Mouse (Mus musculus): ENCODE data around the gene Atp11b. TPM values are rescaled to one million over a fixed set of nuclear protein-coding genes. Genes with fewer than 3 reads are reported as not detected.

Gene Atp11b
- total RNA-seq (2017), result 131 to 143 TPM (median 136 TPM) in 3 replicates

GRCm38 (mm10) chr3:35753825-35754767 is at the start of gene Atp11b:
Gene Atp11b (plus strand): TSS chr3:35754106.
- ATAC-seq (replicated peaks; ENCODE audit: insufficient number of reproducible peaks, low FRiP score, low TSS enrichment, poor library complexity, severe bottlenecking), result peak; percentile 95

GRCm38 (mm10) chr3:35704328-35704613 is 49.6 kb upstream of the Atp11b start:
- ATAC-seq (replicated peaks; ENCODE audit: insufficient number of reproducible peaks, low FRiP score, low TSS enrichment, poor library complexity, severe bottlenecking), result no peak

- no peak for ATAC-seq (replicated peaks; ENCODE audit: insufficient number of reproducible peaks, low FRiP score, low TSS enrichment, poor library complexity, severe bottlenecking)
Measured at GRCm38 (mm10) chr3:35719531-35720205, 34.2 kb upstream of the Atp11b start.

- ATAC-seq (replicated peaks; ENCODE audit: insufficient number of reproducible peaks, low FRiP score, low TSS enrichment, poor library complexity, severe bottlenecking), result peak; percentile 89
Measured at GRCm38 (mm10) chr3:35720801-35721200, 33.1 kb upstream of the Atp11b start.

- ATAC-seq (replicated peaks; ENCODE audit: insufficient number of reproducible peaks, low FRiP score, low TSS enrichment, poor library complexity, severe bottlenecking), result no peak
Measured at GRCm38 (mm10) chr3:35721818-35722446, 32.0 kb upstream of the Atp11b start.

GRCm38 (mm10) chr3:35722811-35723210 is 31.1 kb upstream of the Atp11b start:
- ATAC-seq (replicated peaks; ENCODE audit: insufficient number of reproducible peaks, low FRiP score, low TSS enrichment, poor library complexity, severe bottlenecking), result no peak

- no peak for ATAC-seq (replicated peaks; ENCODE audit: insufficient number of reproducible peaks, low FRiP score, low TSS enrichment, poor library complexity, severe bottlenecking)
Measured at GRCm38 (mm10) chr3:35723586-35724322, 30.2 kb upstream of the Atp11b start.

- ATAC-seq (replicated peaks; ENCODE audit: insufficient number of reproducible peaks, low FRiP score, low TSS enrichment, poor library complexity, severe bottlenecking), result no peak
Measured at GRCm38 (mm10) chr3:35725096-35725495, 28.8 kb upstream of the Atp11b start.

GRCm38 (mm10) chr3:35726936-35727335 is 27.0 kb upstream of the Atp11b start:
- no peak for ATAC-seq (replicated peaks; ENCODE audit: insufficient number of reproducible peaks, low FRiP score, low TSS enrichment, poor library complexity, severe bottlenecking)

GRCm38 (mm10) chr3:35729490-35729889 is 24.4 kb upstream of the Atp11b start:
- no peak for ATAC-seq (replicated peaks; ENCODE audit: insufficient number of reproducible peaks, low FRiP score, low TSS enrichment, poor library complexity, severe bottlenecking)

GRCm38 (mm10) chr3:35731981-35732777 is 21.7 kb upstream of the Atp11b start:
- ATAC-seq (replicated peaks; ENCODE audit: insufficient number of reproducible peaks, low FRiP score, low TSS enrichment, poor library complexity, severe bottlenecking), result peak; percentile 80

- no peak for ATAC-seq (replicated peaks; ENCODE audit: insufficient number of reproducible peaks, low FRiP score, low TSS enrichment, poor library complexity, severe bottlenecking)
Measured at GRCm38 (mm10) chr3:35732778-35733147, 21.1 kb upstream of the Atp11b start.

GRCm38 (mm10) chr3:35734509-35734908 is 19.4 kb upstream of the Atp11b start:
- ATAC-seq (replicated peaks; ENCODE audit: insufficient number of reproducible peaks, low FRiP score, low TSS enrichment, poor library complexity, severe bottlenecking), result no peak

GRCm38 (mm10) chr3:35738071-35738470 is 15.8 kb upstream of the Atp11b start:
- no peak for ATAC-seq (replicated peaks; ENCODE audit: insufficient number of reproducible peaks, low FRiP score, low TSS enrichment, poor library complexity, severe bottlenecking)

GRCm38 (mm10) chr3:35745010-35745409 is 8.9 kb upstream of the Atp11b start:
- no peak for ATAC-seq (replicated peaks; ENCODE audit: insufficient number of reproducible peaks, low FRiP score, low TSS enrichment, poor library complexity, severe bottlenecking)

GRCm38 (mm10) chr3:35746840-35747456 is 7.0 kb upstream of the Atp11b start:
- ATAC-seq (replicated peaks; ENCODE audit: insufficient number of reproducible peaks, low FRiP score, low TSS enrichment, poor library complexity, severe bottlenecking), result peak; percentile 61

- no peak for ATAC-seq (replicated peaks; ENCODE audit: insufficient number of reproducible peaks, low FRiP score, low TSS enrichment, poor library complexity, severe bottlenecking)
Measured at GRCm38 (mm10) chr3:35750286-35750685, 3.6 kb upstream of the Atp11b start.

- no peak for ATAC-seq (replicated peaks; ENCODE audit: insufficient number of reproducible peaks, low FRiP score, low TSS enrichment, poor library complexity, severe bottlenecking)
Measured at GRCm38 (mm10) chr3:35751724-35752123, 2.2 kb upstream of the Atp11b start.

All from monocyte, adult 5-6 weeks (primary cell).